ENCODE assay signal across 9 mouse cellular contexts in genomic region chr10:100159843-100160531, GRCm38 (mm10).
DNase-seq lines count a peak whose midpoint lies in the region; ATAC-seq and TF ChIP-seq lines count a peak whose summit lies in the region.
"Had no signal": no experiment of that assay in that cellular context is flagged by ENCODE, and none has a peak within 500 bp of the region (broad histone marks: within the 10 kb centered on the region; RNA-seq: fewer than 3 reads in every experiment).

No protein-coding gene starts in this region.

- H3K4me3 ChIP-seq in gastrocnemius, adult 2 months, result peak overlapping the region; percentile 50
- H3K4me3 ChIP-seq in cortical plate, adult 2 months (ENCODE audit: insufficient read depth, low read length), result no peak overlapping the region
- H3K4me3 ChIP-seq in kidney, adult 2 months (ENCODE audit: insufficient read depth, low read depth, low read length), result no peak overlapping the region
- no peak overlapping the region for H3K4me3 ChIP-seq in lung, embryonic 15.5 days
- no peak overlapping the region for H3K4me3 ChIP-seq in midbrain, postnatal 0 days (ENCODE audit: low read depth, low read length)

- peak; percentile 55; the same call in 1 of the 2 replicates for ATAC-seq in lung, embryonic 15.5 days (ENCODE audit: borderline replicate concordance, extremely low read depth, low FRiP score, low TSS enrichment)
- no peak for ATAC-seq in midbrain, postnatal 0 days (ENCODE audit: low FRiP score)
- ATAC-seq in megakaryocyte-erythroid progenitor cell, adult 5-6 weeks (replicated peaks; ENCODE audit: low FRiP score, low TSS enrichment, poor library complexity, severe bottlenecking), result no peak

- 66% methylated on average over 14 of the region's 14 CpGs for WGBS in kidney, adult 2 months
- 52% methylated on average over 14 of the region's 14 CpGs for WGBS in lung, embryonic 15.5 days
- WGBS in midbrain, postnatal 0 days, result 72% methylated on average over 14 of the region's 14 CpGs

- no peak for TF ChIP-seq CTCF in gastrocnemius, adult 2 months (IDR thresholded peaks at IDR 0.05)
- TF ChIP-seq CTCF in cortical plate, adult 2 months (IDR thresholded peaks at IDR 0.05; ENCODE audit: extremely low read depth, insufficient read depth, low read length), result no peak
- no peak for TF ChIP-seq CTCF in kidney, adult 2 months (conservative IDR thresholded peaks at IDR 0.05; ENCODE audit: insufficient read depth, insufficient read length, low read depth, low read length)
- no peak for TF ChIP-seq CTCF in midbrain, postnatal 0 days (IDR thresholded peaks at IDR 0.05)

- no peak for TF ChIP-seq POLR2A in cortical plate, adult 2 months (IDR thresholded peaks at IDR 0.05; ENCODE audit: extremely low read depth, insufficient read depth, low read length)
- TF ChIP-seq POLR2A in kidney, adult 2 months (IDR thresholded peaks at IDR 0.05; ENCODE audit: low read depth, low read length), result no peak

- H3K9me3 ChIP-seq in lung, embryonic 15.5 days, result no peaks in the 10 kb centered on the region
- H3K9me3 ChIP-seq in midbrain, postnatal 0 days (ENCODE audit: low read length), result no peaks in the 10 kb centered on the region

- H3K9ac ChIP-seq in lung, embryonic 15.5 days, result no peak overlapping the region
- no peak overlapping the region for H3K9ac ChIP-seq in midbrain, postnatal 0 days (replicated peaks; ENCODE audit: low read length, poor library complexity, severe bottlenecking)

- peak overlapping the region; percentile 67 for H3K27ac ChIP-seq in gastrocnemius, adult 2 months
- H3K27ac ChIP-seq in cortical plate, adult 2 months (ENCODE audit: insufficient read depth, low read length), result peak overlapping the region; percentile 89; the same call in 1 of the 2 replicates
- H3K27ac ChIP-seq in kidney, adult 2 months (ENCODE audit: insufficient read depth, low read depth, low read length), result 0 out of 2 replicates have a peak overlapping the region, but pooled peaks have one; percentile 5
- H3K27ac ChIP-seq in lung, embryonic 15.5 days, result peak overlapping the region; percentile 68
- H3K27ac ChIP-seq in midbrain, postnatal 0 days (ENCODE audit: low read depth, low read length), result no peak overlapping the region

- no peak for DNase-seq in gastrocnemius, adult 2 months
- DNase-seq in gastrocnemius, postnatal 36 days, result no peak
- DNase-seq in kidney, adult 2 months, result peak; percentile 55
- no peak for DNase-seq in cerebellum, adult 8-10 months
- DNase-seq in midbrain, postnatal 0 days (ENCODE audit: low spot score), result no peak
- DNase-seq: cerebellum, adult 9-11 months had no signal

- H3K27me3 ChIP-seq in kidney, adult 2 months (replicated peaks; ENCODE audit: control insufficient read depth, insufficient read depth, low read length), result no peaks in the 10 kb centered on the region
- H3K27me3 ChIP-seq in lung, embryonic 15.5 days, result no peaks in the 10 kb centered on the region
- no peaks in the 10 kb centered on the region for H3K27me3 ChIP-seq in midbrain, postnatal 0 days (ENCODE audit: insufficient read depth, low read length)

- intact Hi-C loops in gastrocnemius, adult 2 months (cut with DNase I), result loop anchor here (5.0 to 10.0 kb wide), 3 partner anchors 95 to 325 kb away; partner anchors contain the start of gene Kitl
- intact Hi-C loops in gastrocnemius, postnatal 36 days (cut with DNase I), result loop anchor here (10.0 kb wide), 1 partner anchor 515 kb away; no protein-coding TSS in a partner anchor

- H3K36me3 ChIP-seq in kidney, adult 2 months (ENCODE audit: control insufficient read depth, insufficient read depth, low read length), result no peaks in the 10 kb centered on the region
- H3K36me3 ChIP-seq in lung, embryonic 15.5 days, result no peaks in the 10 kb centered on the region
- H3K36me3 ChIP-seq in midbrain, postnatal 0 days (ENCODE audit: insufficient read depth, low read length), result peaks cover 9% of the 10 kb centered on the region; the same call in 1 of the 2 replicates

- no peaks in the 10 kb centered on the region for H3K4me1 ChIP-seq in cortical plate, adult 2 months (ENCODE audit: control insufficient read depth, insufficient read depth, low read length)
- no peaks in the 10 kb centered on the region for H3K4me1 ChIP-seq in kidney, adult 2 months (ENCODE audit: control insufficient read depth, insufficient read depth, low read length)
- peaks cover 13% of the 10 kb centered on the region for H3K4me1 ChIP-seq in lung, embryonic 15.5 days
- H3K4me1 ChIP-seq in midbrain, postnatal 0 days (ENCODE audit: insufficient read depth, low read length), result 0 out of 2 replicates have a peak, but pooled peaks cover 2% of the 10 kb centered on the region

- peak overlapping the region; percentile 37 for H3K4me2 ChIP-seq in lung, embryonic 15.5 days
- no peak overlapping the region for H3K4me2 ChIP-seq in midbrain, postnatal 0 days (ENCODE audit: low read depth, low read length, poor library complexity, severe bottlenecking)
